Mouse (Mus musculus) CH12.LX (cell line): ENCODE measurements around the gene Cald1. TPM values are rescaled to one million over a fixed set of nuclear protein-coding genes. Genes with fewer than 3 reads are reported as not detected.
A peak's percentile ranks its signal among the peaks of the same experiment; 100 is the strongest.

ENCODE experiments used
- DNase-seq: peaks from one replicate; pipeline ENCODE4 v3.0.0-alpha.2; 2013; ENCODE audit errors: extremely low read depth
- H3K27ac ChIP-seq: 2 replicates; pipeline ENCODE4 v1.5.1; 2012; ENCODE audit warnings: low read depth, mild to moderate bottlenecking, control low read depth, moderate library complexity; ENCODE audit not compliant: insufficient read depth
- H3K27me3 ChIP-seq: replicated peaks from 2 replicates; pipeline ENCODE3; 2012; ENCODE audit warnings: inconsistent platforms
- H3K36me3 ChIP-seq, 2 experiments: replicated peaks in 1 of 2; 2 replicates each; pipeline versions ENCODE3 to v1.6.1; 2012; ENCODE audit warnings: inconsistent platforms in 1 of 2, low read length in 1 of 2, mild to moderate bottlenecking in 1 of 2, mixed read lengths in 1 of 2, moderate library complexity in 1 of 2; ENCODE audit not compliant: control insufficient read depth in 1 of 2, insufficient read depth in 1 of 2
- H3K4me1 ChIP-seq, 2 experiments: 2 replicates each; pipeline ENCODE4 v1.6.1; 2012; ENCODE audit warnings: inconsistent platforms in 1 of 2, moderate library complexity in 1 of 2; ENCODE audit not compliant: insufficient read depth in 2 of 2, control insufficient read depth in 1 of 2
- H3K4me2 ChIP-seq: 2 replicates; pipeline ENCODE4 v1.6.1; 2012; ENCODE audit warnings: low read depth, mild to moderate bottlenecking, control low read depth; ENCODE audit not compliant: poor library complexity, insufficient read depth, severe bottlenecking
- H3K4me3 ChIP-seq, 3 experiments: fragments of 150-350 bp in 1 of 3; sonication (generic) in 1 of 3; replicated peaks in 1 of 3; 2 replicates each; pipeline versions ENCODE3 to v1.5.1; 2011 to 2012; ENCODE audit warnings: low read depth in 2 of 3, low read length in 2 of 3, mild to moderate bottlenecking in 2 of 3, moderate library complexity in 2 of 3, control low read depth in 1 of 3, improper control_type of control experiment in 1 of 3, inconsistent platforms in 1 of 3, mixed read lengths in 1 of 3; ENCODE audit not compliant: poor library complexity in 1 of 3
- H3K79me2 ChIP-seq: replicated peaks from 2 replicates; pipeline ENCODE4 v1.6.1; 2012; ENCODE audit warnings: mild to moderate bottlenecking, moderate library complexity; ENCODE audit not compliant: control insufficient read depth, poor library complexity, insufficient read depth, severe bottlenecking; ENCODE audit errors: extremely low read depth
- H3K9ac ChIP-seq: 2 replicates; pipeline ENCODE4 v1.6.1; 2012; ENCODE audit warnings: low read depth, mild to moderate bottlenecking, control low read depth, moderate library complexity; ENCODE audit not compliant: insufficient read depth
- H3K9me3 ChIP-seq: replicated peaks from 2 replicates; pipeline ENCODE3; 2012; ENCODE audit warnings: low read length, inconsistent platforms, mixed read lengths
- BHLHE40 ChIP-seq: IDR thresholded peaks from 2 replicates; pipeline ENCODE4 v1.6.1; 2011; ENCODE audit warnings: mild to moderate bottlenecking, low read depth, low read length, improper control_type of control experiment
- EP300 ChIP-seq: IDR thresholded peaks from 2 replicates; pipeline ENCODE4 v1.6.1; 2011; ENCODE audit warnings: low read length, improper control_type of control experiment
- KAT2A ChIP-seq: IDR thresholded peaks from 2 replicates; pipeline ENCODE4 v1.6.1; 2012; ENCODE audit warnings: low read length, improper control_type of control experiment, inconsistent platforms; ENCODE audit not compliant: insufficient replicate concordance
- MAZ ChIP-seq: IDR thresholded peaks from 2 replicates; pipeline ENCODE4 v1.6.1; 2012; ENCODE audit warnings: low read depth, mild to moderate bottlenecking, inconsistent platforms, low read length, improper control_type of control experiment, moderate library complexity
- NELFE ChIP-seq: IDR thresholded peaks from 2 replicates; pipeline ENCODE4 v1.6.1; 2011; ENCODE audit warnings: low read depth, low read length, improper control_type of control experiment
- PAX5 ChIP-seq: IDR thresholded peaks from 2 replicates; pipeline ENCODE4 v1.6.1; 2012; ENCODE audit warnings: low read length, inconsistent platforms, mixed read lengths
- RCOR1 ChIP-seq: conservative IDR thresholded peaks from 2 replicates; pipeline ENCODE4 v1.6.1; 2012; ENCODE audit warnings: low read depth, mild to moderate bottlenecking, inconsistent platforms, low read length, improper control_type of control experiment
- UBTF ChIP-seq: IDR thresholded peaks from 2 replicates; pipeline ENCODE4 v1.6.1; 2012; ENCODE audit warnings: low read depth, mild to moderate bottlenecking, inconsistent platforms, low read length, improper control_type of control experiment, moderate library complexity
- USF1 ChIP-seq: IDR thresholded peaks from 2 replicates; pipeline ENCODE4 v1.6.1; 2014; ENCODE audit warnings: low read depth, mild to moderate bottlenecking, inconsistent platforms, low read length, improper control_type of control experiment
- USF2 ChIP-seq: conservative IDR thresholded peaks from 2 replicates; pipeline ENCODE4 v1.6.1; 2011; ENCODE audit warnings: low read depth, low read length, improper control_type of control experiment
- ZMIZ1 ChIP-seq: IDR thresholded peaks from 2 replicates; pipeline ENCODE4 v1.6.1; 2012; ENCODE audit warnings: low read depth, mild to moderate bottlenecking, inconsistent platforms, low read length, improper control_type of control experiment
- ZNF384 ChIP-seq: IDR thresholded peaks from 2 replicates; pipeline ENCODE4 v1.6.1; 2012; ENCODE audit warnings: low read depth, low read length, improper control_type of control experiment, inconsistent platforms
- dilution Hi-C: fragments of 300-500 bp; cut with MboI; formaldehyde crosslinking; loops from 2 replicates; pipeline ENCODE4 v1.14.3; 2020; ENCODE audit warnings: low sequenced_read_pairs; ENCODE audit not compliant: extremely low pct_unique_long_range_greater_than_20kb, extremely low pct_ligation_motif_present
- in situ Hi-C: fragments of 300-500 bp; cut with MboI; formaldehyde crosslinking; loops from 3 replicates; pipeline ENCODE4 v1.14.3; 2019; ENCODE audit warnings: low sequenced_read_pairs, low pct_ligation_motif_present, low pct_unique_long_range_greater_than_20kb, mixed read lengths
- polyA plus RNA-seq: library from polyadenylated mRNA; unstranded; fragments of >175 nt; gene quantifications from 2 replicates; pipeline ENCODE4 v1.2.1, GENCODE M21; 2012; ENCODE audit warnings: low read depth; ENCODE audit not compliant: insufficient read length
- total RNA-seq, 2 experiments: library from RNA; depleted of rRNA; stranded (reverse); fragments of 300-350 nt in 1 of 2; fragments of >200 nt in 1 of 2; gene quantifications; 2 replicates each; pipeline ENCODE4 v1.2.3; 2012 to 2014

Gene Cald1
- total and polyA plus RNA-seq, 3 experiments: 0.55 to 4.0 (median 1.1) TPM

DNA sequence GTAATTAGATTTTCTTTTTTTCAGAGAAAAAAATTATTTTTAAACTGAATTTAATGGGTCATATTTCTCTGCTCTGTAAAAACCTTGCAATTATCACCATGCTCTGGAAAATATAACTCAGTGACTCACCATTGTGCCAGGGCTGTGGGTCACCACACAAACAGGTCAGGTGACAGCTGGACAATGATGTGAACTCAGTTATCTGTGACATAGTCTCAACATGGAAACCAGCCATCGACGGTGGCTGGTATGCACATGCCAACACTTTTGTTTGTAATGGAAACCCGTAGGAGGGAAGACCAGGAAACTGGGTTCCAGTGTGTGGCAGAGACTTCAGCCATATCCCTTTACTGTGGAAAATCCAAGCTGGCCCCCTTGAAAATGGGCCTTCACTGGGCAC lies 35.5 kb downstream of the Cald1 start:
- Histone ChIP-seq H3K4me2 (no peak overlapping the region), H3K79me2 (no peaks in the 10 kb centered on the region), H3K36me3 (no peaks in the 10 kb centered on the region), H3K27me3 (no peaks in the 10 kb centered on the region), H3K4me3 (no peak overlapping the region), H3K4me1 (peaks cover 0 to 3% of the 10 kb centered on the region in 2 experiments; a peak in 1 of 4 replicates), H3K27ac (no peak overlapping the region), H3K9me3 (no peaks in the 10 kb centered on the region), H3K9ac (no peak overlapping the region)
- dilution Hi-C loops: no loop called here
- in situ Hi-C loops: no loop called here
- 0 out of 2 replicates have a peak, but pooled peaks have one; percentile 7 for TF ChIP-seq BHLHE40
- TF ChIP-seq ZMIZ1: no peak
- TF ChIP-seq, all 38 proteins: peak for 1
- DNase-seq: no peak

GRCm38 (mm10) chr6:34637588-34638438 lies 39.5 kb downstream of the Cald1 start:
- Histone ChIP-seq H3K27ac (no peak overlapping the region), H3K9ac (no peak overlapping the region), H3K9me3 (no peaks in the 10 kb centered on the region), H3K4me2 (peak overlapping the region; percentile 22), H3K27me3 (no peaks in the 10 kb centered on the region), H3K36me3 (no peaks in the 10 kb centered on the region), H3K79me2 (no peaks in the 10 kb centered on the region), H3K4me1 (no peaks in the 10 kb centered on the region), H3K4me3 (no peak overlapping the region)
- TF ChIP-seq NELFE: no peak
- TF ChIP-seq USF2: no peak
- TF ChIP-seq PAX5: no peak
- no peak for TF ChIP-seq UBTF
- in situ Hi-C loops: no loop called here
- dilution Hi-C loops: no loop called here
- no peak for DNase-seq

DNA sequence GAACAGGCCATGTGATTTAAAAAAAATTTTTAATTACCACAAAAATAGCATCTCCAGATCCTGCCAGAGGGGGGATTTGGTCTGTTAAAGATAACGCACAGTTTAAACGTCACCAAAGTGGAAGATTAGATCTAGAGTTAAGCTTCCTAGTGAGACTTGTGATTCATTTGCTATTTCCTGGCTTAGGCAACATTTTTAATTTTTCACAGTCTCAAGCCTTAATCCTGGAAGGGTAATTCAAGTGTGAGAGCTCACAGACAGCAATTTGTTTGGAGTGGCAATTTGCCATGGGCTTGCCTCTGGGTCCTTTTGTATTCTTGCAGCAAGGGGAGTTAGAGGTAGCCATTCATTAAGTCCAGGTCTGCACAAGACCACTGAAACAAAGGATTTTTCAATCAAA lies 40.4 kb downstream of the Cald1 start:
- Histone ChIP-seq H3K79me2 (no peaks in the 10 kb centered on the region), H3K27ac (no peak overlapping the region), H3K9me3 (no peaks in the 10 kb centered on the region), H3K4me3 (no peak overlapping the region), H3K36me3 (no peaks in the 10 kb centered on the region), H3K4me1 (no peaks in the 10 kb centered on the region), H3K9ac (no peak overlapping the region), H3K4me2 (no peak overlapping the region), H3K27me3 (no peaks in the 10 kb centered on the region)
- dilution Hi-C loops: no loop called here
- DNase-seq: no peak
- in situ Hi-C loops: no loop called here
- TF ChIP-seq EP300 (no peak), MAZ (no peak), KAT2A (no peak), ZNF384 (no peak), USF1 (no peak), RCOR1 (no peak), PAX5 (no peak), USF2 (no peak)
